Mouse (Mus musculus) MEL (cell line): ENCODE data around the gene Olfr73. TPM values are rescaled to one million over a fixed set of nuclear protein-coding genes. Genes with fewer than 3 reads are reported as not detected.

Source experiments
- DNase-seq: peaks from one replicate; pipeline ENCODE4 v3.0.0; 2011; ENCODE audit warnings: low read depth, low spot score
- H3K27ac ChIP-seq: 2 replicates; pipeline ENCODE4 v1.5.1; 2012; ENCODE audit warnings: low read depth, mild to moderate bottlenecking, control low read depth, low read length, moderate library complexity; ENCODE audit not compliant: control insufficient read depth
- H3K27me3 ChIP-seq, 2 experiments: fragments of 150-350 bp in 1 of 2; sonication (generic) in 1 of 2; 2 replicates each; pipeline ENCODE4 v1.6.1; 2012; ENCODE audit warnings: low read length in 2 of 2, mild to moderate bottlenecking in 2 of 2, improper control_type of control experiment in 1 of 2, moderate library complexity in 1 of 2; ENCODE audit not compliant: insufficient read depth in 2 of 2, control insufficient read depth in 1 of 2
- H3K36me3 ChIP-seq, 2 experiments: 2 replicates each; pipeline ENCODE4 v1.6.1; 2012 to 2014; ENCODE audit warnings: low read length in 2 of 2, improper control_type of control experiment in 1 of 2, inconsistent platforms in 1 of 2, mild to moderate bottlenecking in 1 of 2; ENCODE audit not compliant: insufficient read depth in 2 of 2, control insufficient read depth in 1 of 2
- H3K4me1 ChIP-seq, 2 experiments: fragments of 150-350 bp in 1 of 2; sonication (generic) in 1 of 2; 2 replicates each; pipeline ENCODE4 v1.6.1; 2012; ENCODE audit warnings: low read length in 2 of 2, improper control_type of control experiment in 1 of 2, mild to moderate bottlenecking in 1 of 2; ENCODE audit not compliant: insufficient read depth in 2 of 2, control insufficient read depth in 1 of 2
- H3K4me3 ChIP-seq, 2 experiments: fragments of 150-350 bp in 1 of 2; sonication (generic) in 1 of 2; 2 replicates each; pipeline ENCODE4 v1.5.1; 2012; ENCODE audit warnings: low read depth in 2 of 2, low read length in 2 of 2, mild to moderate bottlenecking in 2 of 2, moderate library complexity in 2 of 2, control low read depth in 1 of 2, improper control_type of control experiment in 1 of 2; ENCODE audit not compliant: control insufficient read depth in 1 of 2, insufficient read depth in 1 of 2
- H3K79me2 ChIP-seq: 2 replicates; pipeline ENCODE4 v1.6.1; 2012; ENCODE audit warnings: mild to moderate bottlenecking, low read length, moderate library complexity; ENCODE audit not compliant: control insufficient read depth, poor library complexity, insufficient read depth
- H3K9ac ChIP-seq: 2 replicates; pipeline ENCODE4 v1.6.1; 2012; ENCODE audit warnings: low read depth, mild to moderate bottlenecking, control low read depth, low read length, moderate library complexity; ENCODE audit not compliant: control insufficient read depth, poor library complexity, severe bottlenecking
- H3K9me3 ChIP-seq: fragments of 150-350 bp; sonication (generic); replicated peaks from 2 replicates; pipeline ENCODE4 v1.6.1; 2012; ENCODE audit warnings: mild to moderate bottlenecking, low read length, improper control_type of control experiment, moderate library complexity; ENCODE audit not compliant: insufficient read depth
- BHLHE40 ChIP-seq: IDR thresholded peaks from 2 replicates; pipeline ENCODE4 v1.6.1; 2012; ENCODE audit warnings: low read depth, mild to moderate bottlenecking, inconsistent platforms, low read length, improper control_type of control experiment, borderline replicate concordance
- CTCF ChIP-seq, 3 experiments: IDR thresholded peaks in 2 of 3; conservative IDR thresholded peaks in 1 of 3; 2 replicates each; pipeline ENCODE4 v1.5.1; 2011 to 2012; ENCODE audit warnings: low read length in 3 of 3, low read depth in 2 of 3, mild to moderate bottlenecking in 2 of 3, improper control_type of control experiment in 1 of 3, inconsistent platforms in 1 of 3, mixed read lengths in 1 of 3, moderate library complexity in 1 of 3; ENCODE audit not compliant: control insufficient read depth in 1 of 3, insufficient read depth in 1 of 3, poor library complexity in 1 of 3, severe bottlenecking in 1 of 3
- E2F4 ChIP-seq: IDR thresholded peaks from 2 replicates; pipeline ENCODE4 v1.6.1; 2011; ENCODE audit warnings: low read depth, low read length, improper control_type of control experiment, borderline replicate concordance
- EP300 ChIP-seq, 2 experiments: IDR thresholded peaks; 2 replicates each; pipeline ENCODE4 v1.6.1; 2011; ENCODE audit warnings: improper control_type of control experiment in 2 of 2, low read length in 2 of 2, low read depth in 1 of 2, mild to moderate bottlenecking in 1 of 2
- ETS1 ChIP-seq: IDR thresholded peaks from 2 replicates; pipeline ENCODE4 v1.6.1; 2012; ENCODE audit warnings: low read depth, mild to moderate bottlenecking, inconsistent platforms, low read length, improper control_type of control experiment, moderate library complexity
- GABPA ChIP-seq: IDR thresholded peaks from 2 replicates; pipeline ENCODE4 v1.6.1; 2012; ENCODE audit warnings: low read depth, mild to moderate bottlenecking, inconsistent platforms, low read length, improper control_type of control experiment, moderate library complexity
- GATA1 ChIP-seq: IDR thresholded peaks from 2 replicates; pipeline ENCODE4 v1.6.1; 2011; ENCODE audit warnings: low read depth, low read length, improper control_type of control experiment
- HCFC1 ChIP-seq: IDR thresholded peaks from 2 replicates; pipeline ENCODE4 v1.6.1; 2012; ENCODE audit warnings: low read depth, mild to moderate bottlenecking, inconsistent platforms, low read length, improper control_type of control experiment, moderate library complexity
- JUND ChIP-seq: IDR thresholded peaks from 2 replicates; pipeline ENCODE4 v1.6.1; 2011; ENCODE audit warnings: low read depth, mild to moderate bottlenecking, improper control_type of control experiment, low read length
- KAT2A ChIP-seq: conservative IDR thresholded peaks from 2 replicates; pipeline ENCODE4 v1.6.1; 2012; ENCODE audit warnings: low read depth, low read length, improper control_type of control experiment, inconsistent platforms
- MAX ChIP-seq: IDR thresholded peaks from 2 replicates; pipeline ENCODE4 v1.6.1; 2011; ENCODE audit warnings: low read length, improper control_type of control experiment
- MAZ ChIP-seq: IDR thresholded peaks from 2 replicates; pipeline ENCODE4 v1.6.1; 2012; ENCODE audit warnings: low read depth, mild to moderate bottlenecking, inconsistent platforms, low read length, improper control_type of control experiment
- MYB ChIP-seq: IDR thresholded peaks from 2 replicates; pipeline ENCODE4 v1.6.1; 2011; ENCODE audit warnings: mild to moderate bottlenecking, low read depth, low read length, improper control_type of control experiment
- NELFE ChIP-seq: IDR thresholded peaks from 2 replicates; pipeline ENCODE4 v1.6.1; 2011; ENCODE audit warnings: low read depth, low read length, improper control_type of control experiment
- NRF1 ChIP-seq: IDR thresholded peaks from 2 replicates; pipeline ENCODE4 v1.6.1; 2014; ENCODE audit warnings: low read depth, mild to moderate bottlenecking, inconsistent platforms, low read length, improper control_type of control experiment, moderate library complexity; ENCODE audit not compliant: poor library complexity, insufficient read depth, severe bottlenecking
- POLR2A ChIP-seq, 2 experiments: IDR thresholded peaks; 2 replicates each; pipeline ENCODE4 v1.6.1; 2011 to 2012; ENCODE audit warnings: low read length in 2 of 2, mild to moderate bottlenecking in 2 of 2, control low read depth in 1 of 2, improper control_type of control experiment in 1 of 2, low read depth in 1 of 2, moderate library complexity in 1 of 2; ENCODE audit not compliant: control insufficient read depth in 1 of 2, insufficient read depth in 1 of 2, poor library complexity in 1 of 2
- POLR2AphosphoS5 ChIP-seq: IDR thresholded peaks from 2 replicates; pipeline ENCODE4 v1.6.1; 2012; ENCODE audit warnings: low read depth, borderline replicate concordance, mild to moderate bottlenecking, inconsistent platforms, low read length, moderate library complexity, mixed read lengths
- RCOR1 ChIP-seq: IDR thresholded peaks from 2 replicates; pipeline ENCODE4 v1.6.1; 2012; ENCODE audit warnings: low read depth, mild to moderate bottlenecking, inconsistent platforms, low read length, improper control_type of control experiment
- SMC3 ChIP-seq: IDR thresholded peaks from 2 replicates; pipeline ENCODE4 v1.6.1; 2011; ENCODE audit warnings: low read depth, low read length, improper control_type of control experiment
- USF2 ChIP-seq, 2 experiments: IDR thresholded peaks; 2 replicates each; pipeline ENCODE4 v1.6.1; 2011 to 2012; ENCODE audit warnings: improper control_type of control experiment in 2 of 2, low read length in 2 of 2, borderline replicate concordance in 1 of 2, inconsistent platforms in 1 of 2, low read depth in 1 of 2, mild to moderate bottlenecking in 1 of 2; ENCODE audit not compliant: insufficient read depth in 1 of 2
- ZMIZ1 ChIP-seq: IDR thresholded peaks from 2 replicates; pipeline ENCODE4 v1.6.1; 2012; ENCODE audit warnings: low read depth, mild to moderate bottlenecking, inconsistent platforms, low read length, improper control_type of control experiment, moderate library complexity
- ZNF384 ChIP-seq: IDR thresholded peaks from 2 replicates; pipeline ENCODE4 v1.6.1; 2012; ENCODE audit warnings: low read depth, mild to moderate bottlenecking, inconsistent platforms, low read length, improper control_type of control experiment
- polyA plus RNA-seq, 2 experiments: library from polyadenylated mRNA; stranded (reverse) in 1 of 2; unstranded in 1 of 2; fragments of >175 nt in 1 of 2; fragments of >200 nt in 1 of 2; gene quantifications; 2 replicates each; pipeline versions ENCODE4 v1.2.1 to v1.2.4; 2012; ENCODE audit warnings: low replicate concordance in 2 of 2, low read depth in 1 of 2; ENCODE audit not compliant: insufficient read length in 2 of 2, insufficient read depth in 1 of 2, missing spikeins in 1 of 2
- total RNA-seq: library from RNA; depleted of rRNA; stranded (reverse); fragments of 300-350 nt; gene quantifications from 2 replicates; pipeline ENCODE4 v1.2.3, GENCODE M21; 2012

Gene Olfr73
- total and polyA plus RNA-seq, 3 experiments = not detected

- no peak within 1 kb of the TSS for H3K9ac ChIP-seq
- H3K27ac ChIP-seq = no peak within 1 kb of the TSS
- H3K36me3 ChIP-seq = no peaks in the 10 kb centered on the region
- no peaks in the 10 kb centered on the region for H3K9me3 ChIP-seq
- no peaks in the 10 kb centered on the region for H3K79me2 ChIP-seq
- no peaks in the 10 kb centered on the region for H3K4me1 ChIP-seq
- no peak within 1 kb of the TSS for H3K4me3 ChIP-seq
- no peaks in the 10 kb centered on the region for H3K27me3 ChIP-seq
- TF ChIP-seq SMC3 (no peak), GABPA (no peak), KAT2A (no peak), ZNF384 (no peak), MAZ (no peak), USF2 (IDR thresholded peaks at IDR 0.05; ENCODE audit: borderline replicate concordance in 1 of 2, insufficient read depth in 1 of 2, low read depth in 1 of 2, low read length in 2 of 2) (no peak), EP300 (IDR thresholded peaks at IDR 0.05; ENCODE audit: low read depth in 1 of 2, low read length in 2 of 2) (no peak), CTCF (IDR thresholded peaks at IDR 0.05 in 2 of 3, conservative IDR thresholded peaks at IDR 0.05 in 1 of 3; ENCODE audit: control insufficient read depth in 1 of 3, insufficient read depth in 1 of 3, low read depth in 2 of 3, low read length in 3 of 3, poor library complexity in 1 of 3, severe bottlenecking in 1 of 3) (no peak), ETS1 (no peak), BHLHE40 (no peak), GATA1 (no peak), NRF1 (no peak), ZMIZ1 (no peak), NELFE (no peak), POLR2AphosphoS5 (no peak), POLR2A (IDR thresholded peaks at IDR 0.05; ENCODE audit: control insufficient read depth in 1 of 2, insufficient read depth in 1 of 2, low read depth in 1 of 2, low read length in 2 of 2, poor library complexity in 1 of 2) (no peak), JUND (no peak)
- no peak for DNase-seq
Measured at GRCm38 (mm10) chr2:88007515-88008318, 29.8 kb downstream of the Olfr73 start, which contains the start of gene Olfr1160. Olfr1160 (minus strand) TSS chr2:88008268.

- DNase-seq = no peak
- Histone ChIP-seq H3K4me3 (no peak within 1 kb of the TSS), H3K4me1 (no peaks in the 10 kb centered on the region), H3K79me2 (no peaks in the 10 kb centered on the region), H3K27ac (no peak within 1 kb of the TSS), H3K9ac (no peak within 1 kb of the TSS), H3K36me3 (no peaks in the 10 kb centered on the region), H3K27me3 (no peaks in the 10 kb centered on the region), H3K9me3 (no peaks in the 10 kb centered on the region)
- TF ChIP-seq SMC3 (no peak), MAZ (no peak), MAX (no peak), E2F4 (no peak), JUND (no peak), HCFC1 (no peak), RCOR1 (no peak), MYB (no peak), POLR2A (IDR thresholded peaks at IDR 0.05; ENCODE audit: control insufficient read depth in 1 of 2, insufficient read depth in 1 of 2, low read depth in 1 of 2, low read length in 2 of 2, poor library complexity in 1 of 2) (no peak), USF2 (IDR thresholded peaks at IDR 0.05; ENCODE audit: borderline replicate concordance in 1 of 2, insufficient read depth in 1 of 2, low read depth in 1 of 2, low read length in 2 of 2) (no peak)
Measured at GRCm38 (mm10) chr2:87989813-87990212, 47.7 kb downstream of the Olfr73 start, which contains the start of gene Olfr1158. Olfr1158 (plus strand) TSS chr2:87990113.
